Mouse (Mus musculus) stomach, postnatal 0 days (tissue): ENCODE data around the gene 6430571L13Rik.

Source experiments
- CTCF ChIP-seq: IDR thresholded peaks from 2 replicates; pipeline ENCODE4 v1.5.1; 2016; ENCODE audit warnings: antibody characterized with exemption, low read depth, mild to moderate bottlenecking, moderate library complexity
- EP300 ChIP-seq: optimal IDR thresholded peaks from 2 replicates; pipeline ENCODE3; 2016; ENCODE audit warnings: antibody characterized with exemption

- TF ChIP-seq EP300 = no peak
- TF ChIP-seq CTCF = peak; percentile 62
These were observed 34.2 kb downstream of the 6430571L13Rik start for GRCm38 (mm10) chr9:107374623-107375022.
